Mouse (Mus musculus) kidney, adult 2 months (tissue): Measurements from ENCODE around the gene Gm5157. TPM values are rescaled to one million over a fixed set of nuclear protein-coding genes. Genes with fewer than 3 reads are reported as not detected.
"Not testable (repeated sequence)": the region's sequence is repeated elsewhere in the genome, so short reads cannot be mapped to it uniquely, and the experiment has no call there.

Experiments
- DNase-seq: peaks from one replicate; pipeline ENCODE4 v3.0.0; 2021
- H3K27ac ChIP-seq: fragments of 200-500 bp; 2 replicates; pipeline ENCODE4 v1.5.1; 2012; ENCODE audit warnings: low read depth, low read length, control low read depth, inconsistent platforms; ENCODE audit not compliant: insufficient read depth
- H3K27me3 ChIP-seq: fragments of 200-500 bp; replicated peaks from 2 replicates; pipeline ENCODE4 v1.6.1; 2012; ENCODE audit warnings: mild to moderate bottlenecking, moderate library complexity, low read length, inconsistent platforms; ENCODE audit not compliant: control insufficient read depth, insufficient read depth
- H3K36me3 ChIP-seq: fragments of 200-500 bp; 2 replicates; pipeline ENCODE4 v1.6.1; 2012; ENCODE audit warnings: mild to moderate bottlenecking, moderate library complexity, low read length, inconsistent platforms; ENCODE audit not compliant: control insufficient read depth, insufficient read depth
- H3K4me1 ChIP-seq: fragments of 200-500 bp; 2 replicates; pipeline ENCODE4 v1.6.1; 2011; ENCODE audit warnings: low read length; ENCODE audit not compliant: control insufficient read depth, insufficient read depth
- H3K4me3 ChIP-seq: fragments of 200-500 bp; 2 replicates; pipeline ENCODE4 v1.5.1; 2011; ENCODE audit warnings: mild to moderate bottlenecking, low read depth, low read length, control low read depth; ENCODE audit not compliant: insufficient read depth
- WGBS: fragments of 180-500 bp; shearing (Covaris S2); methylation state at CpG from one replicate; pipeline ENCODE4 v1.1.7; 2018; 5-methylcytosine and 5-hydroxymethylcytosine counted together
- polyA plus RNA-seq: library from polyadenylated mRNA; depleted of rRNA; stranded (reverse); fragments of >200 nt; gene quantifications from 2 replicates; pipeline ENCODE4 v1.2.3, GENCODE M21; 2012; rRNA removed

Gene Gm5157
- polyA plus RNA-seq: not detected in 2 replicates

- H3K27ac ChIP-seq, DNase-seq, H3K27me3 ChIP-seq, H3K4me3 ChIP-seq, H3K36me3 ChIP-seq, H3K4me1 ChIP-seq: not testable (repeated sequence)
- 36% methylated on average over 1 of the region's 2 CpGs for WGBS
These were observed at the start of gene Gm5157 for GRCm38 (mm10) chr7:21190323-21190722. TSS of gene Gm5157 (minus strand) at chr7:21190423.

GRCm38 (mm10) chr7:21161885-21162284 is 28.3 kb downstream of the Gm5157 start, which contains the start of gene Vmn1r123:
TSS of gene Vmn1r123 (plus strand) at chr7:21162185.
- not testable (repeated sequence) for H3K4me3 ChIP-seq, H3K36me3 ChIP-seq
- WGBS: 11% methylated on average over 1 of the region's 3 CpGs

More at GRCm38 (mm10) chr7:21161885-21162284, 28.3 kb downstream of the Gm5157 start, which contains the start of gene Vmn1r123:
- H3K4me1 ChIP-seq, DNase-seq, H3K27me3 ChIP-seq, H3K27ac ChIP-seq: not testable (repeated sequence)

Other genes with a start within 250 kb of the Gm5157 start
- not detected in 2 replicates for gene Vmn1r119, start 178.0 kb downstream of the Gm5157 start, polyA plus RNA-seq
- not detected in 2 replicates for gene Vmn1r120, start 136.6 kb downstream of the Gm5157 start, polyA plus RNA-seq
- not detected in 2 replicates for gene Vmn1r121, start 91.9 kb downstream of the Gm5157 start, polyA plus RNA-seq
- gene Vmn1r122, start 56.3 kb downstream of the Gm5157 start, polyA plus RNA-seq: not detected in 2 replicates
- gene Vmn1r123, start 28.2 kb downstream of the Gm5157 start, polyA plus RNA-seq: not detected in 2 replicates
- gene Vmn1r124, start 70.2 kb upstream of the Gm5157 start, polyA plus RNA-seq: not detected in 2 replicates
- not detected in 2 replicates for gene Vmn1r125, start 81.8 kb upstream of the Gm5157 start, polyA plus RNA-seq
- gene Vmn1r126, start 111.0 kb upstream of the Gm5157 start, polyA plus RNA-seq: not detected in 2 replicates
- not detected in 2 replicates for gene Vmn1r127, start 129.4 kb upstream of the Gm5157 start, polyA plus RNA-seq
- gene Vmn1r128, start 158.9 kb upstream of the Gm5157 start, polyA plus RNA-seq: not detected in 2 replicates
- gene Vmn1r129, start 170.9 kb upstream of the Gm5157 start, polyA plus RNA-seq: not detected in 2 replicates
- gene Gm6882, start 242.3 kb upstream of the Gm5157 start, polyA plus RNA-seq: not detected in 2 replicates